Mouse (Mus musculus): ENCODE results near the gene Hdac7.
A peak's percentile ranks its signal among the peaks of the same experiment; 100 is the strongest.

The Hdac7 gene

GRCm38 (mm10) chr15:97854059-97854458 is 9.8 kb upstream of the Hdac7 start:
- peak; percentile 19 for DNase-seq

- peak; percentile 20 for DNase-seq
Observed at GRCm38 (mm10) chr15:97852291-97852690, 8.0 kb upstream of the Hdac7 start.

GRCm38 (mm10) chr15:97851011-97851410 is 6.7 kb upstream of the Hdac7 start:
- DNase-seq: no peak

- peak; percentile 75 for DNase-seq
Observed at GRCm38 (mm10) chr15:97850441-97850840, 6.1 kb upstream of the Hdac7 start.

- DNase-seq: peak; percentile 87
Observed at GRCm38 (mm10) chr15:97849116-97849911, 5.0 kb upstream of the Hdac7 start.

- no peak for DNase-seq
Observed at GRCm38 (mm10) chr15:97847866-97848265, 3.6 kb upstream of the Hdac7 start.

GRCm38 (mm10) chr15:97847285-97847684 is 3.0 kb upstream of the Hdac7 start:
- no peak for DNase-seq

GRCm38 (mm10) chr15:97846121-97846882 is 2.0 kb upstream of the Hdac7 start:
- no peak for DNase-seq

GRCm38 (mm10) chr15:97843247-97843651 is 1.1 kb downstream of the Hdac7 start:
- DNase-seq: peak; percentile 73

- DNase-seq: peak; percentile 79
Observed at GRCm38 (mm10) chr15:97842058-97842457, 2.2 kb downstream of the Hdac7 start.

- no peak for DNase-seq
Observed at GRCm38 (mm10) chr15:97841383-97841782, 2.9 kb downstream of the Hdac7 start.

GRCm38 (mm10) chr15:97840781-97841180 is 3.5 kb downstream of the Hdac7 start:
- DNase-seq: no peak

GRCm38 (mm10) chr15:97839991-97840455 is 4.3 kb downstream of the Hdac7 start:
- no peak for DNase-seq

GRCm38 (mm10) chr15:97839473-97839872 is 4.8 kb downstream of the Hdac7 start:
- DNase-seq: peak; percentile 47

- DNase-seq: no peak
Observed at GRCm38 (mm10) chr15:97839012-97839411, 5.3 kb downstream of the Hdac7 start.

- no peak for DNase-seq
Observed at GRCm38 (mm10) chr15:97838395-97838794, 5.9 kb downstream of the Hdac7 start.

- peak; percentile 63 for DNase-seq
Observed at GRCm38 (mm10) chr15:97837491-97838061, 6.7 kb downstream of the Hdac7 start.

GRCm38 (mm10) chr15:97836894-97837247 is 7.4 kb downstream of the Hdac7 start:
- no peak for DNase-seq

- DNase-seq: peak; percentile 87
Observed at GRCm38 (mm10) chr15:97836153-97836893, 8.0 kb downstream of the Hdac7 start.

GRCm38 (mm10) chr15:97832764-97833479 is 11.4 kb downstream of the Hdac7 start:
- DNase-seq: no peak

GRCm38 (mm10) chr15:97831987-97832640 is 12.2 kb downstream of the Hdac7 start:
- peak; percentile 55 for DNase-seq
